Mouse (Mus musculus): Measurements from ENCODE around the gene Spsb1.
A peak's percentile ranks its signal among the peaks of the same experiment; 100 is the strongest.

Spsb1 gene

GRCm38 (mm10) chr4:149855892-149856807 is 98.7 kb downstream of the Spsb1 start:
- peak; percentile 73 for DNase-seq (ENCODE audit: low read depth)

DNA sequence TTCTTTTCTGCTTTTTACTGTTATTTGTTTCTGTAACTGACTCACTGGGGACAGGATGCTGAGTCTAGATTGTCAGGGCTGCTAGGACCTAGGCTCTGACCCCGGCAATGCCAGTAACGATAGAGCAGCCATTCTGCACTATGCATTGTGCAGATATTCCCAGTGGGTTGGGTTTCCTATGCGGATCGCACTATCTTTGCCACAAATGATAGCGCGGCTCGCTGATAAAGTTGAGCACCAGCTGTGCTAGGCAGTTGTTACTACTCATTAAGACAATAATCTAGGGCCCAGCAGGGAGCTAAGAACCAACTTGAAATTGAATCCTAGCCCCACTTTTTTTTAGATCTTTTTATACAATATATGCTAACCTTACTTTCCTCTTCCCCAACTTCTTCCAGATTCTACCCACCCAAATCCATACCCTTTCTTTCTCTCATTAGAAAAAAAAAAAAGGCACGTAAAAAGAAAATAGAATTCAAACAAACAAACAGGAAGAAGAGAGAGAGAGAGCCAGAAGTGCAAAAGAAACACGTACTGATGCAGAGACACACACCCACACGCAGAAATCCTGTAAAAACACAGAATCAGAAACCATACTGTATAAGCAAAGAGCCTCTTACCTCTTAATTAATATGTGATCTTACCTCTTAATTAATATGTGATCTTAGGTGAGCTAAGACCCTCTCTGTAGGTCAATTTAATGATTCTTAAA is 99.5 kb downstream of the Spsb1 start:
- no peak for DNase-seq (ENCODE audit: low read depth)

DNA sequence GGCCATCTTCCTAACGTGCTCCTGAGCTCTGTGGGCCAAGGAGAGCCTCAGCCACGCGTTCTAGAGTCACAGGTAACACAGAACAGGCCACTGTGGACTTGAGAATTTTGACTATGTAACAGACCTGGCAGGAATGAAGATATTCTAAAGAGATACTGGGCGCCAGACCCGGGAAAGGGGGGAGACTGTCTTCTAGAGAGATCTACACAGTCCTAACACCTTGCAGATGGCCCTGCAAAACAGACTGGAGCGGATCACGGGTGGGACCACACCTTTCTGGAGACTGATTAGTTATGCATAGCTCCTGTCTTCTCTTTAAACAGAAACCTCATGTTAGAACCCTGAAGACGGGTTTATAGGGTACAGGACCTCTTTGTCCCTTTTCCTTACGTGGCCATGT is 100.1 kb downstream of the Spsb1 start:
- DNase-seq (ENCODE audit: low read depth) = no peak

GRCm38 (mm10) chr4:149854301-149854708 is 100.5 kb downstream of the Spsb1 start:
- peak; percentile 62 for DNase-seq (ENCODE audit: low read depth)

DNA sequence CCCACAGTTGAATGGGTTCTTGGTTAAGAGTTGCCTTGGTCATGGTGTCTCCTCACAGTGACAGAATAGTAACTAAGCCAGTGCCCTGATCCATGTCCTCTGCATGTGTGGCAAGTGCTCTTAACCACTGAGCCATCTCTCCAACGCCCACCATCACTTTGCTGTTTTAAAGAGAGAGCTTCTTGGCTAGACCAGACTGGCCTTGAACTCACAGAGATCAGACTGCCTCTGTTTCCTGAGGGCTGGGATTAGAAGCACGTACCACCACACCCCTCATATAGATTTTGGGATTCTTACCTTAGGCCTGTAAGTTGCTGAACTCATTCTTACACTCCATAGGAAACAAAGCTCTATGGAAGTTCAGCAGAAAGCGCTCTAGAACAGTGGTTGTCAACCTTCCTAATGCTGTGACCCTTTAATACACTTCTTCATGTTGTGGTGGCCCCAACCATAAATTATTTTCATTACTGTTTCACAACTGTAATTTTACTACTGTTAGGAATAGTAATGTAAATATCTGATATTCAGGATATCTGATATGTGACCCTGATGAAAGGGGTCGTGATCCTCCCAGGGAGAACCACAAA is 101.1 kb downstream of the Spsb1 start:
- no peak for DNase-seq (ENCODE audit: low read depth)

DNA sequence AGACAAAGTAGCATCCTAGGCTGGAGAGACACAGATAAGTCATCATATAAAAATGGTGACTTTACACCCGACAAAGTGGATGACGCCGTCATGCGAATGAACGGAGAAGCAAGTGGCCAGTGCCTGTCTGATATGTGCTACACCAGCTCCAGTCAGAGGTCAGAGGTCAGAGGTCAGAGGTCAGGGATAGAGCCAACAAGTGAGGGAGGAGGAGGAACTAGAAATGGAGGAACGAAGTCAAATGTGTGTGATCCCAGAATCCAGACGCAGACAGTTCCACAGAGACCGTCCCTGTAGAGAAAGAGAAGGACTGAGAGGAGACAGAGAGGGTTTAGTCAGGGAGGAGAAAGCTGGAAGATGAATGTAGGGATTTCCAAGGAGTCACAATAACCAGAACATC is 103.3 kb downstream of the Spsb1 start:
- no peak for DNase-seq (ENCODE audit: low read depth)

DNA sequence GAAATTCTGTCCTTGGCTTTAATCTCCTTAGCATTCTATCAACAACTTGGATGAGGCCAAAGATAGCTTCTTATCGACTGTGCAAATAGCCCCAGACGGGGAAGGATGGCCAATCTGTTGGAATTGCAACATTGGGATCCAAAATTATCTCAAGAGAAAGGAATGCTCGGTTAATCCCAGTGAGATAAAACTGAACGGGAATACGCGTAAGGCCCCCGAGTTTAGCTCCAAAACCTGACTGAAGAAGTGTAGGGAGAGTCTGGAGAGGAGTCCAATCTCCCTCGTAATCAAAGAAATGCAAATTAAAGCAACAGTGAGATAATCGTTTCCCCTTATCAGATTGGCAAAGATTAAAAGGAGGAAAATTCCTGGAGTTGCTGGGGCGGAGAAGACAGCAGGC is 104.2 kb downstream of the Spsb1 start:
- DNase-seq (ENCODE audit: low read depth) = no peak

DNA sequence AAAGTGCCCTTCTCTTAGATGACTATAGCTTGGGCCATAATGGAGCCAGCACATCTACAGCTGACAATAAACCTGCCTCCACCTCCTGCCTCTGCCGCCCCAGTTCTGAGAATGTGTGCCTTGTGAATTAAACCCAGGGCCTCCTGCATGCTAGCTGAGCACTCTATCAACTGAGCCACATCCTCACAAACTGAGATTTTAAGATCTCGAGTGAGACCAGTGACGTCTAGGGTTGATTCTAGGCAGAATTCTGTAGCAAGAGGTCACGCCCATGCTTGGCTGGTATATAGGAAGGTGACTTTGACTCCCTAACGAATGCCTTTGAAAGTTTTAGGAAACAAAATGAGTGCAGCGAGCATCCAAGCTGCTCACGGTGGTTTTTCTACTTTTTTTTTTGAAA is 104.8 kb downstream of the Spsb1 start:
- DNase-seq (ENCODE audit: low read depth) = no peak

GRCm38 (mm10) chr4:149849035-149849434 is 105.8 kb downstream of the Spsb1 start:
- no peak for DNase-seq (ENCODE audit: low read depth)

- DNase-seq (ENCODE audit: low read depth) = no peak
These were observed 107.8 kb downstream of the Spsb1 start for GRCm38 (mm10) chr4:149846861-149847631.
